Mouse (Mus musculus) monocyte, adult 59 days (primary cell): ENCODE results near the gene Gpr4. TPM values are rescaled to one million over a fixed set of nuclear protein-coding genes. Genes with fewer than 3 reads are reported as not detected.

ENCODE experiments used
- total RNA-seq, 2 experiments: library from RNA; stranded (reverse); gene quantifications; one replicate each; pipeline ENCODE4 v1.2.4; 2023

Gpr4 gene
- total RNA-seq, result not detected

GRCm38 (mm10) chr7:19211996-19212755 lies at the start of gene Gpr4:
TSS of gene Gpr4 (plus strand) at chr7:19212538.

GRCm38 (mm10) chr7:19165656-19166423 lies 46.5 kb upstream of the Gpr4 start, which contains the start of gene Gipr:
TSS of gene Gipr (minus strand) at chr7:19166127.

GRCm38 (mm10) chr7:19175708-19176515 lies 36.4 kb upstream of the Gpr4 start, which contains the start of gene Eml2:
TSS of gene Eml2 (plus strand) at chr7:19176421.

GRCm38 (mm10) chr7:19227883-19228792 lies 15.8 kb downstream of the Gpr4 start, which contains the start of gene Opa3:
TSS of gene Opa3 (plus strand) at chr7:19228334.

GRCm38 (mm10) chr7:19271238-19272172 lies 59.2 kb downstream of the Gpr4 start, which contains the start of gene Vasp:
TSS of gene Vasp (minus strand) at chr7:19271817.

Other genes with a start within 250 kb of the Gpr4 start
- gene Nanos2, start 225.1 kb upstream of the Gpr4 start, total RNA-seq, result not detected
- 1 to 10 TPM in 1 of 2 experiments, under 1 TPM in 1; 0.79 to 1.0 TPM for gene Mypop, start 221.3 kb upstream of the Gpr4 start, total RNA-seq
- 10 to 100 TPM; 16.4 to 17.3 TPM for gene Irf2bp1, start 208.5 kb upstream of the Gpr4 start, total RNA-seq
- not detected for gene Foxa3, start 189.0 kb upstream of the Gpr4 start, total RNA-seq
- 10 to 100 TPM; 77.6 to 77.8 TPM for gene Sympk, start 188.2 kb upstream of the Gpr4 start, total RNA-seq
- gene Rsph6a, start 157.8 kb upstream of the Gpr4 start, total RNA-seq, result not detected
- gene Dmwd, start 136.3 kb upstream of the Gpr4 start, total RNA-seq, result 1 to 10 TPM; 2.5 to 5.0 TPM
- gene Dmpk, start 128.7 kb upstream of the Gpr4 start, total RNA-seq, result 10 to 100 TPM; 55.7 to 63.9 TPM
- gene Six5, start 117.9 kb upstream of the Gpr4 start, total RNA-seq, result under 1 TPM; 0.58 to 0.73 TPM
- gene Gm4969, start 94.2 kb upstream of the Gpr4 start, total RNA-seq, result not detected
- 10 to 100 TPM; 15.2 to 15.6 TPM for gene Fbxo46, start 92.7 kb upstream of the Gpr4 start, total RNA-seq
- gene Qpctl, start 63.2 kb upstream of the Gpr4 start, total RNA-seq, result 1 to 10 TPM; 9.0 to 9.4 TPM
- 10 to 100 TPM; 51.0 to 53.8 TPM for gene Snrpd2, start 62.8 kb upstream of the Gpr4 start, total RNA-seq
- not detected for gene Gipr, start 46.4 kb upstream of the Gpr4 start, total RNA-seq
- 10 to 100 TPM; 21.4 to 22.2 TPM for gene Eml2, start 36.1 kb upstream of the Gpr4 start, total RNA-seq
- 10 to 100 TPM; 44.6 to 45.7 TPM for gene Opa3, start 15.8 kb downstream of the Gpr4 start, total RNA-seq
- 100 to 1,000 TPM; 298 to 304 TPM for gene Vasp, start 59.3 kb downstream of the Gpr4 start, total RNA-seq
- gene Ppm1n, start 67.5 kb downstream of the Gpr4 start, total RNA-seq, result 1 to 10 TPM; 2.5 to 9.1 TPM
- gene Rtn2, start 70.1 kb downstream of the Gpr4 start, total RNA-seq, result 1 to 10 TPM in 1 of 2 experiments, under 1 TPM in 1; 0.88 to 1.1 TPM
- 1,000 to 10,000 TPM; 2,539 to 2,823 TPM for gene Fosb, start 97.5 kb downstream of the Gpr4 start, total RNA-seq
- gene Ercc1, start 132.2 kb downstream of the Gpr4 start, total RNA-seq, result 10 to 100 TPM; 29.1 to 29.3 TPM
- gene Cd3eap, start 146.9 kb downstream of the Gpr4 start, total RNA-seq, result 1 to 10 TPM; 7.0 to 8.7 TPM
- gene Ppp1r13l, start 147.2 kb downstream of the Gpr4 start, total RNA-seq, result 1 to 10 TPM; 1.3 to 4.3 TPM
- 10 to 100 TPM; 35.0 to 35.5 TPM for gene Ercc2, start 169.5 kb downstream of the Gpr4 start, total RNA-seq
- not detected for gene Klc3, start 191.6 kb downstream of the Gpr4 start, total RNA-seq
- gene Ckm, start 192.2 kb downstream of the Gpr4 start, total RNA-seq, result 1 to 10 TPM; 2.7 to 3.1 TPM
- 10 to 100 TPM; 32.6 to 34.3 TPM for gene Mark4, start 246.3 kb downstream of the Gpr4 start, total RNA-seq